Mouse (Mus musculus): ENCODE results near the gene Ect2.

GRCm38 (mm10) chr3:27071706-27072105 is 82.0 kb downstream of the Ect2 start:
- TF ChIP-seq CTCF (IDR thresholded peaks at IDR 0.05; ENCODE audit: control insufficient read depth, insufficient read depth, insufficient read length) (no peak), MAX (IDR thresholded peaks at IDR 0.05) (no peak), MYOG (IDR thresholded peaks at IDR 0.05; ENCODE audit: control insufficient read depth, extremely low read depth, insufficient read length) (no peak), USF1 (IDR thresholded peaks at IDR 0.05; ENCODE audit: low read depth) (no peak)

Measured in C2C12 (cell line).